Mouse (Mus musculus): Measurements from ENCODE around the gene Crlf3.

Gene Crlf3

GRCm38 (mm10) chr11:80080826-80081728 lies at the start of gene Crlf3:
Gene Crlf3 (minus strand): TSS chr11:80080991.
- DNase-seq (ENCODE audit: low spot score in 2 of 2), result peak; percentile 93 to 94

GRCm38 (mm10) chr11:80116411-80116810 lies 35.6 kb upstream of the Crlf3 start:
- DNase-seq (ENCODE audit: low spot score in 2 of 2), result no peak

DNA sequence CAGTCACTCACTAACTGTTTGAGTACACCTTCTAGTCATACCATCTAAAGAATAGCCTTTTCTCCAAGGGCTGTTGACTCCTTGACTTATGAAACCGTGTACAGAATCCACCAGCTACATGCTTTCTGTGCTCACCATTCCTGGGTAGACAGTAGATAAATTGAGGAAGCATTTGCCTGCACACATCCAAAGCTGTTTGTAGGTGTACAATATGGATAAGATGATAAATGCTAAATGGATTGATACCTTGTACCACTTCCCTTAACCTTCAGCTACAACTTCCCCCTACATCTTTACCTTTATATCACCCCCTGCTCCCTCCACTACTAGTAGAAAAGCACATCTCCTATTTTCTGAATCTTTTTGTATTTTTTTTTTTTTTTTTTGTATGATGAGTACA lies 23.6 kb upstream of the Crlf3 start:
- no peak for DNase-seq (ENCODE audit: low spot score in 2 of 2)

GRCm38 (mm10) chr11:80101298-80101697 lies 20.5 kb upstream of the Crlf3 start:
- DNase-seq (ENCODE audit: low spot score in 2 of 2), result no peak

GRCm38 (mm10) chr11:80098444-80099056 lies 17.8 kb upstream of the Crlf3 start:
- no peak for DNase-seq (ENCODE audit: low spot score in 2 of 2)

GRCm38 (mm10) chr11:80090555-80091164 lies 9.9 kb upstream of the Crlf3 start:
- no peak for DNase-seq (ENCODE audit: low spot score in 2 of 2)

GRCm38 (mm10) chr11:80089817-80090214 lies 9.0 kb upstream of the Crlf3 start:
- no peak for DNase-seq (ENCODE audit: low spot score in 2 of 2)

DNA sequence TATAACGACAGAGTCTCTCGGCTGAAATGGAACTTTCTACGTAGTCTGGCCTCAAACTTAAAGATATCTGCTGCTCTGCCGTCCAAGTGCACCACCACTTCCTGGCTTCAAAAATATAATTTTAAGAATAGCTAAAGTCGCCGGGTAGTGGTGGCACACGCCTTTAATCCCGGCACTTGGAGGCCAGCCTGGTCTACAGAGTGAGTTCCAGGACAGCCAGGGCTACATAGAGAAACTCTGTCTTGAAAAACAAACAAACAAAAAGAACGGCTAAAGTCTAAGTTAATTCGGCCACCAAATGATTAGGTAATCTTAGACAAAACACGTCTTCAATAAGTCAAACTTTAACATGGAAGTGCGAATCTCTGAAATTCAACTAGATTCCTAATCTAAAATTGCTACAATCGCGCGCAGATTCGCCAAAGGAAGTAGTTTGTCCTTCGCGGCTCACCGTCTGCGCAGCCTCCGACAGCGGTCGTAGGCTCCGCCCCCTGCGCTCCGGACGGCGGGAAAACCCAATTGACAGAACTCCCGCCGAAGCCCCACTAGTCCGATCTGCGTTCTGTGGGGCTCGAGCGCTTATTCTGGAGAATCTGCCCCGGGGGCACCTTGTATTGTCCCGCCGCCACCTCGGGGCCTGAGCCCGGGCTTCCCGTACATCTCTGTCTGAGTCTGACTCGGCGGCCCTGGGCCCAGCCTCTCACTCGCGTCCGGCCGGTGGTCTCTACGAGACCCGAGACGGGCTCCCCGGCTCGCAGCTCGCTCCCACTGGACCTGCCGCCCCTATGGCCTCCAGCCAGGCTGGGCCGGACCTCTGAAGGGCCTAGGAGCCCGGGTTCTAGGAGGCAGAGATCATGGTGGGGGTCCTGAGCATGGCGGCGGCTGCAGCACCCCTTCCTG lies 8.4 kb upstream of the Crlf3 start, which contains the start of gene Atad5:
TSS of gene Atad5 (plus strand) at position 484 of the 900 bp plus-strand sequence.
- peak; percentile 94 to 95 for DNase-seq (ENCODE audit: low spot score in 2 of 2)

DNA sequence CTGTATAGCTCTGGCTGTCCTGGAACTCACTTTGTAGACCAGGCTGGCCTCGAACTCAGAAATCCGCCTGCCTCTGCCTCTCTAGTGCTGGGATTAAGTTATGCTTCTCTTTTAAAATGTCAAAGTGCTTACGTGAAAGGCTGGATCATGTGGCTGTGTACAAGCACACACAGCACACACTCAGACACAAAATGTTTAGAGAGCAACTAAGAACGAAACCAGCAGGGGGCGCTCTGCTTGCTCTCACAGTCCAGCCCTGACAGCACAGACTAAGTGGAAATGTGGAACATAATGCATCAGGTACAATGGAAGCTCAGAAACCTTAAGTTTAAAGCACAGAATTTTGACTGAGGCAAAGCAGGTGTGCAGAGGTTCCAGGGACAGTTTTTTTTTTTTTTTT lies 6.1 kb upstream of the Crlf3 start:
- peak; percentile 69 to 83 for DNase-seq (ENCODE audit: low spot score in 2 of 2)

GRCm38 (mm10) chr11:80085356-80086055 lies 4.7 kb upstream of the Crlf3 start:
- no peak for DNase-seq (ENCODE audit: low spot score in 2 of 2)

GRCm38 (mm10) chr11:80081786-80082319 lies 1.1 kb upstream of the Crlf3 start:
- DNase-seq (ENCODE audit: low spot score in 2 of 2), result no peak

DNA sequence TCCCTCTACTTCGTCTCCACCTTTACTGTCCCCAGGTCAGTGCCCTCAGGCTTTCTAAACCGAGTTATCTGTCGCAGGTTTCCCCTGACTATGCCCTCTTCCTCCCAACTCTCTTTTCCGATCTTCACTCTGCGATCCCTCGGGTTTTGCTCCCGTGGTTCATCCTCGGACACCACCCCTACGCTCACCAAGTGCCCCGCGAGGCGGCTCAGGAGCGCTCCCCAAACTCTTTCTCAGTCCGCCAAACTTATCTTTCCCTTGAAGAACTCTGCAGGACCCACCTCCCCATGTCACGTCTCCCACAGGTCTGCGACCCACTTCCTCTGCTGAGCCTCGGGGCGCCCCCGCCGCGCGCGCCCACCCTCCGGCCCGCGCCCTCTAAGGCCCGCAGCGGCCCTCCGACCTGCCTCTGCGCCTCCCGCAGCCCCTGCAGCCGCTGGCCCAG lies 388 bp downstream of the Crlf3 start:
- DNase-seq (ENCODE audit: low spot score in 2 of 2), result peak in 1 of 2 experiments; percentile 27

GRCm38 (mm10) chr11:80079751-80080150 lies 1.0 kb downstream of the Crlf3 start:
- no peak for DNase-seq (ENCODE audit: low spot score in 2 of 2)

- no peak for DNase-seq (ENCODE audit: low spot score in 2 of 2)
These were observed 2.0 kb downstream of the Crlf3 start for GRCm38 (mm10) chr11:80078831-80079230.

- no peak for DNase-seq (ENCODE audit: low spot score in 2 of 2)
These were observed 2.8 kb downstream of the Crlf3 start for GRCm38 (mm10) chr11:80077784-80078545.

DNA sequence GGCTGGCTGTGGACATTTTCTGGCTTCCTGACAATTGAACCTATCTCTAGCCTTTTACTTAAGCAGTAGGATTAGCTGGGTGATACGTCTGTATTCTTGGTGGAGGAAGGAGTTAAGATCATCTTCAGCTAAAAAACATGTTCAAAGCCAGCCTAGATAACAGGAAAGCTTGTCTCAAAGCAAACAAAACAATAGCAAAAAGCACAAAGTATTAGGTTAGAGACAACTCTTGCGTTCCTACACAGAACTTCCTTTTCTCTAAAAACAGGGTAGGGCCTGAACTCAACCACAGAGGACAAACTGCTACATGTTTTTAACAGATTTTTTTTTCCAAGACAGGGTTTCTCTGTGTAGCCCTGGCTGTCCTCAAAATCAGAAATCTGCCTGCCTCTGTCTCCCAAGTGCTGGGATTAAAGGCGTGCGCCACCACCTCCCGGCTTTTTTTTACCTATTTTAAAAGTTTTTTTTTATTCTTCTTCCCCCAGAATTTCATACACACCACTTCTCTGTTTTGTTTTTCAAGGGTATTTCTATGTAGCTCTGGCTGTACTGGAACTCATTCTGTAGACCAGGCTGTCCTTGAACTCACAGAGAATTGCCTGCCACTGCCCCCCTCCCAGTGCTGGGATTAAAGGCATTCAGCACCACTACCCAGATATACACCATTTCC lies 5.0 kb downstream of the Crlf3 start:
- no peak for DNase-seq (ENCODE audit: low spot score in 2 of 2)

DNA sequence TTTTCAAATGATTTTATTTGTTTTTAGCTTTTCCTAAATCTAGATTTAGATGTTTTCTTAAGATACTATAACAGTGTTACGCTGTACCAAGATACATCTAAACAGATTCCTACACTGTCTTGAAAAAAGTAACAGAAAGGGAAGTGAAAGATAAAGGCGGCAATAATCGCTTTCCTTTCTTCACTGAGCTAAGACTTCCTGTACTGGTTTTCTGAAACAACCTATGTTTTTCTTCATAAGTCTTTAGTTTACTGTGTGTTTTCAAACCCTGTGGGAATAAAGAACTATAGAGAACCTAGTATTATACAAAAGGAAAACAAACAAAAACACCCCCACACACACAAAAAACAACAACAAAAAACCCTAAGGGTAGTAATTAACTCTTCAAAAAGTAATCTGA lies 8.4 kb downstream of the Crlf3 start:
- DNase-seq (ENCODE audit: low spot score in 2 of 2), result no peak

GRCm38 (mm10) chr11:80071039-80071438 lies 9.8 kb downstream of the Crlf3 start:
- no peak for DNase-seq (ENCODE audit: low spot score in 2 of 2)

DNA sequence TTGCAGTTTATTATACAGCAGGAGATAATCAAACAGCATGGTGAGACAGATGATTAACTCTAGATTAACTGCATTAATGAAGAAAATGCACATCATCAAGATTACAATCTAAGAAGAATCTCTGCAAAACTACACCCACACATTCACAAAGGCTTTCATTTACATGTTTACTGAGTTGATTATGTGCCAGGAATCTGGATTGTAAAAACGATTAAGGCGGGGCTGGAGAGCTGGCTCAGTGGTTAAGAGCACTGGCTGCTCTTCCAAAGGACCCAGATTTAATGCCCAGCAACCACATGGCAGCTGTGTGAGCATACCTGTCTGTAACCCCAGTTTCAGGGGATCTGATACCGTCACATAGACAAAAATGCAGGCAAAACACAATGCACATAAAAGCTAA lies 11.0 kb downstream of the Crlf3 start:
- no peak for DNase-seq (ENCODE audit: low spot score in 2 of 2)
